Mouse (Mus musculus) kidney, adult 2 months (tissue): Measurements from ENCODE around the gene 2010300C02Rik.

Experiments used
- CTCF ChIP-seq: fragments of 200-500 bp; conservative IDR thresholded peaks from 2 replicates; pipeline ENCODE4 v1.5.1; 2011; ENCODE audit warnings: low read depth, mild to moderate bottlenecking, control low read depth, low read length, moderate library complexity, mixed read lengths; ENCODE audit not compliant: insufficient read depth, insufficient read length
- POLR2A ChIP-seq: fragments of 200-500 bp; IDR thresholded peaks from one replicate; pipeline ENCODE4 v1.6.1; 2011; ENCODE audit warnings: low read depth, low read length, control low read depth

DNA sequence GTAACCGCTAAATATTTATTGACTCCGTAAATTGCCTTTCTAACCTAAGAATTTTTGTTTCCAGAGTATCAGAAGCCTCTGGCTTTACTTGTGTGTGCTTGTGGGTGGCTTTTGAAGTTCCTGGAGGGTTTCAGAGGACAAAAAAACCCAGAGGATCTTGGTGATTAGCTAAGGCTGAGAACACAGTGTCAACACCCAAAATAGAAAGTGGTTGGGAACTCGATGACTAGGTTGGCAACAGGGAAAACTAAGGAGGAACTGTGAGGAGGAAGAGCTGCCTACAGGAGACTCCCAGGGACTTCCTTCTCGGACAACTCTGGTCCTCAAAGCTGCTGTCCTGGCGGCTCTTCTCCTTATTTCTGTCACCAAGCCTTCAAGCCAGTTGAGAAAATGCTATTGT lies 1.2 kb upstream of the 2010300C02Rik start:
- TF ChIP-seq POLR2A (no peak), CTCF (no peak)
